Mouse (Mus musculus) NIH3T3 (cell line): ENCODE results near the gene Sash3.
"Not testable (repeated sequence)": the region's sequence is repeated elsewhere in the genome, so short reads cannot be mapped to it uniquely, and the experiment has no call there.

Experiments
- DNase-seq: peaks from one replicate; pipeline ENCODE4 v3.0.0-alpha.2; 2012; ENCODE audit warnings: low read depth

The Sash3 gene

GRCm38 (mm10) chrX:48203763-48204162 lies 57.5 kb downstream of the Sash3 start:
- DNase-seq, result no peak

- no peak for DNase-seq
Measured at GRCm38 (mm10) chrX:48204469-48204868, 58.2 kb downstream of the Sash3 start.

GRCm38 (mm10) chrX:48207761-48208487 lies 61.7 kb downstream of the Sash3 start:
- peak; percentile 55 for DNase-seq

GRCm38 (mm10) chrX:48208519-48209185 lies 62.4 kb downstream of the Sash3 start, which contains the start of gene Zdhhc9:
Gene Zdhhc9, minus strand, starts transcription at chrX:48208878.
- DNase-seq, result peak; percentile 90

- DNase-seq, result not testable (repeated sequence)
Measured at GRCm38 (mm10) chrX:48209746-48210145, 63.5 kb downstream of the Sash3 start.
